Mouse (Mus musculus): Measurements from ENCODE around the gene Ankzf1. TPM values are rescaled to one million over a fixed set of nuclear protein-coding genes. Genes with fewer than 3 reads are reported as not detected.
"Not testable (repeated sequence)": the region's sequence is repeated elsewhere in the genome, so short reads cannot be mapped to it uniquely, and the experiment has no call there.

Ankzf1 gene
- polyA plus RNA-seq, 1 experiment from 2014 or later: 9.8 TPM

GRCm38 (mm10) chr1:75232489-75232888 lies 40.5 kb downstream of the Ankzf1 start:
- peaks cover 21% of the 10 kb centered on the region for H3K4me1 ChIP-seq (ENCODE audit: insufficient read depth)
- WGBS (ENCODE audit: insufficient replicate concordance): 71% methylated on average over 4 of the region's 4 CpGs
- not testable (repeated sequence) for H3K4me2 ChIP-seq (ENCODE audit: low read depth, low read length); H3K4me3 ChIP-seq (ENCODE audit: low read depth, low read length); H3K9me3 ChIP-seq (ENCODE audit: low read length); H3K9ac ChIP-seq (replicated peaks); ATAC-seq; H3K27me3 ChIP-seq (ENCODE audit: insufficient read depth, low read length); DNase-seq; H3K36me3 ChIP-seq (replicated peaks; ENCODE audit: insufficient read depth, low read length); H3K27ac ChIP-seq (ENCODE audit: low read depth)
- peak; percentile 44 for TF ChIP-seq CTCF (IDR thresholded peaks at IDR 0.05; ENCODE audit: low read depth)

GRCm38 (mm10) chr1:75234606-75235005 lies 42.7 kb downstream of the Ankzf1 start:
- 1% methylated on average over 8 of the region's 8 CpGs for WGBS (ENCODE audit: insufficient replicate concordance)
- Histone ChIP-seq H3K9me3 (ENCODE audit: low read length) (no peaks in the 10 kb centered on the region), H3K27me3 (ENCODE audit: insufficient read depth, low read length) (no peaks in the 10 kb centered on the region), H3K4me2 (ENCODE audit: low read depth, low read length) (no peak overlapping the region), H3K27ac (ENCODE audit: low read depth) (no peak overlapping the region), H3K36me3 (replicated peaks; ENCODE audit: insufficient read depth, low read length) (peaks cover 8% of the 10 kb centered on the region; the same call in 1 of the 2 replicates), H3K9ac (replicated peaks) (no peak overlapping the region), H3K4me1 (ENCODE audit: insufficient read depth) (peaks cover 20% of the 10 kb centered on the region), H3K4me3 (ENCODE audit: low read depth, low read length) (no peak overlapping the region)
- TF ChIP-seq EP300 (IDR thresholded peaks at IDR 0.05; ENCODE audit: low read depth): no peak
- peak; percentile 94 for TF ChIP-seq CTCF (IDR thresholded peaks at IDR 0.05; ENCODE audit: low read depth)
- DNase-seq (peak; percentile 80), ATAC-seq (0 out of 2 replicates have a peak, but pooled peaks have one; percentile 7)

- Histone ChIP-seq H3K36me3 (replicated peaks; ENCODE audit: insufficient read depth, low read length) (peaks cover 21% of the 10 kb centered on the region), H3K4me2 (ENCODE audit: low read depth, low read length) (peak within 1 kb of the TSS; percentile 92), H3K4me3 (ENCODE audit: low read depth, low read length) (peak within 1 kb of the TSS; percentile 56), H3K4me1 (ENCODE audit: insufficient read depth) (peaks cover 15% of the 10 kb centered on the region), H3K9me3 (ENCODE audit: low read length) (no peaks in the 10 kb centered on the region), H3K27ac (ENCODE audit: low read depth) (peak within 1 kb of the TSS; percentile 97), H3K9ac (replicated peaks) (peak within 1 kb of the TSS; percentile 79), H3K27me3 (ENCODE audit: insufficient read depth, low read length) (no peaks in the 10 kb centered on the region)
- DNase-seq (peak; percentile 92), ATAC-seq (peak; percentile 92)
- peak; percentile 95 for TF ChIP-seq EP300 (IDR thresholded peaks at IDR 0.05; ENCODE audit: low read depth)
- TF ChIP-seq CTCF (IDR thresholded peaks at IDR 0.05; ENCODE audit: low read depth): 0 out of 2 replicates have a peak, but pooled peaks have one; percentile 13
- 1% methylated on average over 64 of the region's 64 CpGs for WGBS (ENCODE audit: insufficient replicate concordance)
Observed at GRCm38 (mm10) chr1:75236117-75237050, 44.4 kb downstream of the Ankzf1 start, which contains the start of gene Dnajb2. Dnajb2 (plus strand) TSS chr1:75236406.

GRCm38 (mm10) chr1:75239591-75239990 lies 47.6 kb downstream of the Ankzf1 start:
- Histone ChIP-seq H3K9me3 (ENCODE audit: low read length) (no peaks in the 10 kb centered on the region), H3K4me2 (ENCODE audit: low read depth, low read length) (no peak overlapping the region), H3K27me3 (ENCODE audit: insufficient read depth, low read length) (no peaks in the 10 kb centered on the region), H3K9ac (replicated peaks) (no peak overlapping the region), H3K27ac (ENCODE audit: low read depth) (no peak overlapping the region), H3K4me3 (ENCODE audit: low read depth, low read length) (no peak overlapping the region), H3K4me1 (ENCODE audit: insufficient read depth) (peaks cover 15% of the 10 kb centered on the region), H3K36me3 (replicated peaks; ENCODE audit: insufficient read depth, low read length) (peaks cover 37% of the 10 kb centered on the region)
- WGBS (ENCODE audit: insufficient replicate concordance): 89% methylated on average over 10 of the region's 10 CpGs
- no peak for ATAC-seq
- TF ChIP-seq EP300 (IDR thresholded peaks at IDR 0.05; ENCODE audit: low read depth) (no peak), CTCF (IDR thresholded peaks at IDR 0.05; ENCODE audit: low read depth) (no peak)
- DNase-seq: no peak

- Histone ChIP-seq H3K4me1 (ENCODE audit: insufficient read depth) (peaks cover 4% of the 10 kb centered on the region), H3K4me2 (ENCODE audit: low read depth, low read length) (no peak overlapping the region), H3K27me3 (ENCODE audit: insufficient read depth, low read length) (no peaks in the 10 kb centered on the region), H3K9me3 (ENCODE audit: low read length) (no peaks in the 10 kb centered on the region), H3K4me3 (ENCODE audit: low read depth, low read length) (no peak overlapping the region), H3K36me3 (replicated peaks; ENCODE audit: insufficient read depth, low read length) (peaks cover 37% of the 10 kb centered on the region), H3K27ac (ENCODE audit: low read depth) (no peak overlapping the region), H3K9ac (replicated peaks) (no peak overlapping the region)
- TF ChIP-seq CTCF (IDR thresholded peaks at IDR 0.05; ENCODE audit: low read depth) (no peak), EP300 (IDR thresholded peaks at IDR 0.05; ENCODE audit: low read depth) (no peak)
- WGBS (ENCODE audit: insufficient replicate concordance): 90% methylated on average over 14 of the region's 14 CpGs
- DNase-seq (no peak), ATAC-seq (no peak)
Observed at GRCm38 (mm10) chr1:75243411-75243810, 51.5 kb downstream of the Ankzf1 start.

- peaks cover 32% of the 10 kb centered on the region for H3K36me3 ChIP-seq (replicated peaks; ENCODE audit: insufficient read depth, low read length)
- no peak for TF ChIP-seq CTCF (IDR thresholded peaks at IDR 0.05; ENCODE audit: low read depth)
- no peak for TF ChIP-seq EP300 (IDR thresholded peaks at IDR 0.05; ENCODE audit: low read depth)
- peaks cover 5% of the 10 kb centered on the region for H3K4me1 ChIP-seq (ENCODE audit: insufficient read depth)
- peak; percentile 16 for ATAC-seq
- no peak overlapping the region for H3K27ac ChIP-seq (ENCODE audit: low read depth)
- H3K4me2 ChIP-seq (ENCODE audit: low read depth, low read length): no peak overlapping the region
- H3K9me3 ChIP-seq (ENCODE audit: low read length): no peaks in the 10 kb centered on the region
- H3K27me3 ChIP-seq (ENCODE audit: insufficient read depth, low read length): no peaks in the 10 kb centered on the region
- DNase-seq: no peak
- WGBS (ENCODE audit: insufficient replicate concordance): 92% methylated on average over 12 of the region's 12 CpGs
- H3K9ac ChIP-seq (replicated peaks): no peak overlapping the region
- no peak overlapping the region for H3K4me3 ChIP-seq (ENCODE audit: low read depth, low read length)
Observed at GRCm38 (mm10) chr1:75244175-75244826, 52.4 kb downstream of the Ankzf1 start.

Data from liver, postnatal 0 days (tissue).